Mouse (Mus musculus) urinary bladder, adult 2 months (tissue): ENCODE data around the gene Kif5c. TPM values are rescaled to one million over a fixed set of nuclear protein-coding genes. Genes with fewer than 3 reads are reported as not detected.

Experiments used
- DNase-seq: peaks from one replicate; pipeline ENCODE4 v3.0.0; 2022; ENCODE audit warnings: low spot score
- polyA plus RNA-seq: library from polyadenylated mRNA; depleted of rRNA; stranded (reverse); fragments of >200 nt; gene quantifications from 2 replicates; pipeline ENCODE4 v1.2.3, GENCODE M21; 2012

Kif5c gene
- polyA plus RNA-seq, 1 experiment = 2.7 TPM

- no peak for DNase-seq
Observed at GRCm38 (mm10) chr2:49621234-49621633, 2.1 kb downstream of the Kif5c start.

- DNase-seq = no peak
Observed at GRCm38 (mm10) chr2:49625581-49625980, 6.5 kb downstream of the Kif5c start.

- DNase-seq = no peak
Observed at GRCm38 (mm10) chr2:49627611-49628010, 8.5 kb downstream of the Kif5c start.

GRCm38 (mm10) chr2:49628094-49628705 is 9.1 kb downstream of the Kif5c start:
- no peak for DNase-seq

- DNase-seq = no peak
Observed at GRCm38 (mm10) chr2:49629181-49629580, 10.1 kb downstream of the Kif5c start.

GRCm38 (mm10) chr2:49630636-49631035 is 11.5 kb downstream of the Kif5c start:
- DNase-seq = no peak

GRCm38 (mm10) chr2:49633231-49633630 is 14.1 kb downstream of the Kif5c start:
- DNase-seq = no peak

GRCm38 (mm10) chr2:49642761-49643160 is 23.7 kb downstream of the Kif5c start:
- DNase-seq = no peak

GRCm38 (mm10) chr2:49643756-49644155 is 24.7 kb downstream of the Kif5c start:
- DNase-seq = no peak

- no peak for DNase-seq
Observed at GRCm38 (mm10) chr2:49647591-49647990, 28.5 kb downstream of the Kif5c start.

- no peak for DNase-seq
Observed at GRCm38 (mm10) chr2:49648344-49648743, 29.2 kb downstream of the Kif5c start.

GRCm38 (mm10) chr2:49648806-49649205 is 29.7 kb downstream of the Kif5c start:
- no peak for DNase-seq

GRCm38 (mm10) chr2:49649211-49649610 is 30.1 kb downstream of the Kif5c start:
- DNase-seq = no peak

- no peak for DNase-seq
Observed at GRCm38 (mm10) chr2:49651737-49652136, 32.6 kb downstream of the Kif5c start.

- no peak for DNase-seq
Observed at GRCm38 (mm10) chr2:49654606-49655005, 35.5 kb downstream of the Kif5c start.

- DNase-seq = no peak
Observed at GRCm38 (mm10) chr2:49655195-49655873, 36.2 kb downstream of the Kif5c start.

GRCm38 (mm10) chr2:49655874-49656195 is 36.7 kb downstream of the Kif5c start:
- no peak for DNase-seq

- no peak for DNase-seq
Observed at GRCm38 (mm10) chr2:49656988-49657387, 37.9 kb downstream of the Kif5c start.

- DNase-seq = no peak
Observed at GRCm38 (mm10) chr2:49657666-49658065, 38.6 kb downstream of the Kif5c start.

GRCm38 (mm10) chr2:49658988-49659387 is 39.9 kb downstream of the Kif5c start:
- DNase-seq = no peak

- DNase-seq = no peak
Observed at GRCm38 (mm10) chr2:49659964-49660363, 40.9 kb downstream of the Kif5c start.

GRCm38 (mm10) chr2:49660375-49660923 is 41.4 kb downstream of the Kif5c start:
- no peak for DNase-seq

- DNase-seq = no peak
Observed at GRCm38 (mm10) chr2:49661348-49661747, 42.2 kb downstream of the Kif5c start.

GRCm38 (mm10) chr2:49661872-49662271 is 42.8 kb downstream of the Kif5c start:
- DNase-seq = no peak
